8 mouse cellular contexts compared by ENCODE assay signal in genomic region chr17:28327673-28328325, GRCm38 (mm10). TPM values are rescaled to one million over a fixed set of nuclear protein-coding genes. Genes with fewer than 3 reads are reported as not detected.
DNase-seq lines count a peak whose midpoint lies in the region; ATAC-seq and TF ChIP-seq lines count a peak whose summit lies in the region.

No protein-coding gene starts in this region.

- TF ChIP-seq POLR2A in kidney, adult 2 months (IDR thresholded peaks at IDR 0.05; ENCODE audit: low read depth, low read length), result no peak

- H3K9me3 ChIP-seq in forebrain, embryonic 12.5 days, result peaks cover 6% of the 10 kb centered on the region; the same call in 1 of the 2 replicates

- ATAC-seq in Patski, result peak; percentile 55
- peak; percentile 64 for ATAC-seq in forebrain, embryonic 12.5 days (ENCODE audit: low FRiP score)
- 0 out of 2 replicates have a peak, but pooled peaks have one; percentile 2 for ATAC-seq in megakaryocyte-erythroid progenitor cell, adult 5-6 weeks (replicated peaks; ENCODE audit: low FRiP score, low TSS enrichment, poor library complexity, severe bottlenecking)

- H3K27me3 ChIP-seq in kidney, adult 2 months (replicated peaks; ENCODE audit: control insufficient read depth, insufficient read depth, low read length), result no peaks in the 10 kb centered on the region
- no peaks in the 10 kb centered on the region for H3K27me3 ChIP-seq in Patski
- H3K27me3 ChIP-seq in forebrain, embryonic 12.5 days, result no peaks in the 10 kb centered on the region

- H3K4me3 ChIP-seq in kidney, adult 2 months (ENCODE audit: insufficient read depth, low read depth, low read length), result peak overlapping the region; percentile 42
- peak overlapping the region; percentile 90 for H3K4me3 ChIP-seq in forebrain, embryonic 12.5 days (replicated peaks)

- peaks cover 17% of the 10 kb centered on the region for H3K4me1 ChIP-seq in kidney, adult 2 months (ENCODE audit: control insufficient read depth, insufficient read depth, low read length)
- H3K4me1 ChIP-seq in forebrain, embryonic 12.5 days, result peaks cover 21% of the 10 kb centered on the region

- in situ Hi-C loops in Patski (cut with MboI; ENCODE audit: low pct_unique_long_range_greater_than_20kb), result no loop called here

- H3K36me3 ChIP-seq in kidney, adult 2 months (ENCODE audit: control insufficient read depth, insufficient read depth, low read length), result peaks cover 4% of the 10 kb centered on the region; the same call in 1 of the 2 replicates
- H3K36me3 ChIP-seq in forebrain, embryonic 12.5 days (replicated peaks), result peaks cover 44% of the 10 kb centered on the region

- POLR2A ChIA-PET in Patski (lab: Charles Lee), result interaction anchor here (0.6 to 2.2 kb wide), 5 partner anchors 11 to 45 kb away, joined by 3 to 8 read pairs (median 5); no protein-coding TSS in a partner anchor

- DNase-seq in kidney, adult 2 months, result peak; percentile 85
- no peak for DNase-seq in kidney, adult 18-20 months
- DNase-seq in Patski (ENCODE audit: low read depth, low spot score), result peak; percentile 80
- peak; percentile 70 for DNase-seq in kidney, postnatal 10 days
- DNase-seq in cerebellum, adult 11 months, result no peak
- no peak for DNase-seq in urinary bladder, postnatal 10 days (ENCODE audit: low spot score)

- peak overlapping the region; percentile 85 for H3K27ac ChIP-seq in kidney, adult 2 months (ENCODE audit: insufficient read depth, low read depth, low read length)
- H3K27ac ChIP-seq in forebrain, embryonic 12.5 days, result peak overlapping the region; percentile 96

- peak overlapping the region; percentile 99 for H3K9ac ChIP-seq in forebrain, embryonic 12.5 days

- WGBS in kidney, adult 2 months, result 6% methylated on average over 22 of the region's 22 CpGs
- WGBS in forebrain, embryonic 12.5 days, result 10% methylated on average over 22 of the region's 22 CpGs

- peak overlapping the region; percentile 87 for H3K4me2 ChIP-seq in forebrain, embryonic 12.5 days

- no peak for TF ChIP-seq CTCF in kidney, adult 2 months (conservative IDR thresholded peaks at IDR 0.05; ENCODE audit: insufficient read depth, insufficient read length, low read depth, low read length)
- TF ChIP-seq CTCF in Patski (IDR thresholded peaks at IDR 0.05), result no peak

- CTCF ChIA-PET in Patski (lab: Charles Lee), result interaction anchor here (0.8 to 1.5 kb wide), 4 partner anchors 11 to 57 kb away, joined by 3 to 4 read pairs (median 4); partner anchors contain the start of gene Fance

RNA-seq across cellular contexts. Expression of gene Rpl10a, which starts 0.5 kb away (rescaled TPM):
- polyA plus RNA-seq in kidney, adult 2 months (2012; rRNA removed), result 2,603 and 2,904 TPM in 2 replicates
- 554 TPM for polyA plus RNA-seq in Patski (2021)
- polyA plus RNA-seq in forebrain, embryonic 12.5 days (2016; fragmentation: Nextera tagmentation; extraction: Ambion mirVana), result 370 and 384 TPM in 2 replicates
- 3,438 and 3,746 TPM in 2 replicates for total RNA-seq in megakaryocyte-erythroid progenitor cell, adult 5-6 weeks (2014; fragmentation: Nextera tagmentation)
- total RNA-seq in megakaryocyte-erythroid progenitor cell, adult 5-6 weeks (2017), result 861 and 1,170 TPM in 2 replicates

RNA-seq across cellular contexts. Expression of gene Fance, which starts 14.5 kb away (rescaled TPM):
- polyA plus RNA-seq in kidney, adult 2 months (2012; rRNA removed), result 11.4 and 12.1 TPM in 2 replicates
- 44.9 TPM for polyA plus RNA-seq in Patski (2021)
- 25.9 and 26.0 TPM in 2 replicates for polyA plus RNA-seq in forebrain, embryonic 12.5 days (2016; fragmentation: Nextera tagmentation; extraction: Ambion mirVana)
- total RNA-seq in megakaryocyte-erythroid progenitor cell, adult 5-6 weeks (2014; fragmentation: Nextera tagmentation), result 47.6 and 82.8 TPM in 2 replicates
- 21.0 and 56.9 TPM in 2 replicates for total RNA-seq in megakaryocyte-erythroid progenitor cell, adult 5-6 weeks (2017)

RNA-seq across cellular contexts. Expression of gene Tead3, which starts 22.8 kb away (rescaled TPM):
- 15.7 and 17.8 TPM in 2 replicates for polyA plus RNA-seq in kidney, adult 2 months (2012; rRNA removed)
- 45.2 TPM for polyA plus RNA-seq in Patski (2021)
- 4.2 and 5.1 TPM in 2 replicates for polyA plus RNA-seq in forebrain, embryonic 12.5 days (2016; fragmentation: Nextera tagmentation; extraction: Ambion mirVana)
- 0.20 and 0.37 TPM in 2 replicates for total RNA-seq in megakaryocyte-erythroid progenitor cell, adult 5-6 weeks (2014; fragmentation: Nextera tagmentation)
- 0.30 TPM in 1 of 2 replicates, not detected in the other for total RNA-seq in megakaryocyte-erythroid progenitor cell, adult 5-6 weeks (2017)

RNA-seq across cellular contexts. Expression of gene Tulp1, which starts 37.2 kb away (rescaled TPM):
- 0.11 TPM in 1 of 2 replicates, not detected in the other for polyA plus RNA-seq in kidney, adult 2 months (2012; rRNA removed)
- not detected for polyA plus RNA-seq in Patski (2021)
- polyA plus RNA-seq in forebrain, embryonic 12.5 days (2016; fragmentation: Nextera tagmentation; extraction: Ambion mirVana), result 3.5 and 4.0 TPM in 2 replicates
- total RNA-seq in megakaryocyte-erythroid progenitor cell, adult 5-6 weeks (2014; fragmentation: Nextera tagmentation), result not detected in 2 replicates
- total RNA-seq in megakaryocyte-erythroid progenitor cell, adult 5-6 weeks (2017), result 0.99 TPM in 1 of 2 replicates, not detected in the other

Comparison
In these comparisons a context has a peak if more than half of its experiments do, and no peak if none do; other contexts are left out.
1. DNase-seq: peak in kidney, adult 2 months (single experiment), Patski (single experiment) and kidney, postnatal 10 days (single experiment); none in kidney, adult 18-20 months (single experiment), cerebellum, adult 11 months (single experiment) and urinary bladder, postnatal 10 days (single experiment).
2. ATAC-seq: peak in every context shown above with its lines; median percentile 64 in forebrain, embryonic 12.5 days; 55 in Patski; 2 in megakaryocyte-erythroid progenitor cell, adult 5-6 weeks.